Mouse (Mus musculus): ENCODE results near the gene Zpr1. TPM values are rescaled to one million over a fixed set of nuclear protein-coding genes. Genes with fewer than 3 reads are reported as not detected.

Zpr1 gene
- polyA plus RNA-seq, 1 experiment from 2014 or later = 43.3 TPM

- Histone ChIP-seq H3K9ac (ENCODE audit: low read depth, low read length) (no peak overlapping the region), H3K4me2 (ENCODE audit: low read length) (no peak overlapping the region), H3K4me1 (replicated peaks; ENCODE audit: insufficient read depth, low read length) (no peaks in the 10 kb centered on the region), H3K27me3 (ENCODE audit: insufficient read depth, low read length) (no peaks in the 10 kb centered on the region), H3K27ac (no peak overlapping the region), H3K9me3 (replicated peaks; ENCODE audit: low read length) (no peaks in the 10 kb centered on the region), H3K4me3 (replicated peaks; ENCODE audit: low read depth, low read length) (no peak overlapping the region), H3K36me3 (ENCODE audit: insufficient read depth, low read length) (no peaks in the 10 kb centered on the region)
- 86% methylated on average over 10 of the region's 10 CpGs for WGBS
- DNase-seq (ENCODE audit: low spot score) (no peak), ATAC-seq (replicated peaks; ENCODE audit: low FRiP score, low read depth) (no peak)
- TF ChIP-seq CTCF (IDR thresholded peaks at IDR 0.05; ENCODE audit: low read depth) = no peak
These were observed 16.0 kb upstream of the Zpr1 start for GRCm38 (mm10) chr9:46256658-46257385.

GRCm38 (mm10) chr9:46257546-46257945 is 15.3 kb upstream of the Zpr1 start:
- H3K9me3 ChIP-seq (replicated peaks; ENCODE audit: low read length) = no peaks in the 10 kb centered on the region
- H3K36me3 ChIP-seq (ENCODE audit: insufficient read depth, low read length) = no peaks in the 10 kb centered on the region
- ATAC-seq (replicated peaks; ENCODE audit: low FRiP score, low read depth) (no peak), DNase-seq (ENCODE audit: low spot score) (peak; percentile 45)
- H3K27ac ChIP-seq = no peak overlapping the region
- no peak overlapping the region for H3K9ac ChIP-seq (ENCODE audit: low read depth, low read length)
- no peak for TF ChIP-seq CTCF (IDR thresholded peaks at IDR 0.05; ENCODE audit: low read depth)
- H3K4me1 ChIP-seq (replicated peaks; ENCODE audit: insufficient read depth, low read length) = no peaks in the 10 kb centered on the region
- H3K4me3 ChIP-seq (replicated peaks; ENCODE audit: low read depth, low read length) = no peak overlapping the region
- no peaks in the 10 kb centered on the region for H3K27me3 ChIP-seq (ENCODE audit: insufficient read depth, low read length)
- WGBS = 83% methylated on average over 3 of the region's 3 CpGs
- H3K4me2 ChIP-seq (ENCODE audit: low read length) = no peak overlapping the region

- Histone ChIP-seq H3K27me3 (ENCODE audit: insufficient read depth, low read length) (no peaks in the 10 kb centered on the region), H3K27ac (no peak overlapping the region), H3K36me3 (ENCODE audit: insufficient read depth, low read length) (no peaks in the 10 kb centered on the region), H3K9me3 (replicated peaks; ENCODE audit: low read length) (no peaks in the 10 kb centered on the region), H3K4me1 (replicated peaks; ENCODE audit: insufficient read depth, low read length) (no peaks in the 10 kb centered on the region), H3K4me2 (ENCODE audit: low read length) (no peak overlapping the region), H3K4me3 (replicated peaks; ENCODE audit: low read depth, low read length) (no peak overlapping the region), H3K9ac (ENCODE audit: low read depth, low read length) (no peak overlapping the region)
- no peak for DNase-seq (ENCODE audit: low spot score)
- 86% methylated on average over 6 of the region's 6 CpGs for WGBS
- ATAC-seq (replicated peaks; ENCODE audit: low FRiP score, low read depth) = no peak
- TF ChIP-seq CTCF (IDR thresholded peaks at IDR 0.05; ENCODE audit: low read depth) = no peak
These were observed 13.8 kb upstream of the Zpr1 start for GRCm38 (mm10) chr9:46259111-46259510.

- no peak overlapping the region for H3K9ac ChIP-seq (ENCODE audit: low read depth, low read length)
- H3K4me2 ChIP-seq (ENCODE audit: low read length) = no peak overlapping the region
- DNase-seq (ENCODE audit: low spot score) (no peak), ATAC-seq (replicated peaks; ENCODE audit: low FRiP score, low read depth) (no peak)
- no peaks in the 10 kb centered on the region for H3K36me3 ChIP-seq (ENCODE audit: insufficient read depth, low read length)
- H3K9me3 ChIP-seq (replicated peaks; ENCODE audit: low read length) = no peaks in the 10 kb centered on the region
- no peaks in the 10 kb centered on the region for H3K4me1 ChIP-seq (replicated peaks; ENCODE audit: insufficient read depth, low read length)
- H3K27me3 ChIP-seq (ENCODE audit: insufficient read depth, low read length) = no peaks in the 10 kb centered on the region
- WGBS = 82% methylated on average over 7 of the region's 7 CpGs
- H3K4me3 ChIP-seq (replicated peaks; ENCODE audit: low read depth, low read length) = no peak overlapping the region
- no peak overlapping the region for H3K27ac ChIP-seq
- TF ChIP-seq CTCF (IDR thresholded peaks at IDR 0.05; ENCODE audit: low read depth) = no peak
These were observed 11.7 kb upstream of the Zpr1 start for GRCm38 (mm10) chr9:46261131-46261530.

GRCm38 (mm10) chr9:46268343-46268873 is 4.5 kb upstream of the Zpr1 start, which contains the start of gene Apoa5:
TSS of gene Apoa5 (plus strand) at chr9:46268633.
- no peaks in the 10 kb centered on the region for H3K9me3 ChIP-seq (replicated peaks; ENCODE audit: low read length)
- DNase-seq (ENCODE audit: low spot score) (no peak), ATAC-seq (replicated peaks; ENCODE audit: low FRiP score, low read depth) (no peak)
- no peak within 1 kb of the TSS for H3K4me2 ChIP-seq (ENCODE audit: low read length)
- no peak within 1 kb of the TSS for H3K9ac ChIP-seq (ENCODE audit: low read depth, low read length)
- H3K36me3 ChIP-seq (ENCODE audit: insufficient read depth, low read length) = no peaks in the 10 kb centered on the region
- H3K27me3 ChIP-seq (ENCODE audit: insufficient read depth, low read length) = no peaks in the 10 kb centered on the region
- WGBS = 44% methylated on average over 7 of the region's 7 CpGs
- no peak for TF ChIP-seq CTCF (IDR thresholded peaks at IDR 0.05; ENCODE audit: low read depth)
- no peak within 1 kb of the TSS for H3K27ac ChIP-seq
- H3K4me3 ChIP-seq (replicated peaks; ENCODE audit: low read depth, low read length) = no peak within 1 kb of the TSS
- no peaks in the 10 kb centered on the region for H3K4me1 ChIP-seq (replicated peaks; ENCODE audit: insufficient read depth, low read length)

- no peaks in the 10 kb centered on the region for H3K36me3 ChIP-seq (ENCODE audit: insufficient read depth, low read length)
- no peaks in the 10 kb centered on the region for H3K9me3 ChIP-seq (replicated peaks; ENCODE audit: low read length)
- ATAC-seq (replicated peaks; ENCODE audit: low FRiP score, low read depth) (no peak), DNase-seq (ENCODE audit: low spot score) (no peak)
- WGBS = 85% methylated on average over 5 of the region's 5 CpGs
- H3K4me2 ChIP-seq (ENCODE audit: low read length) = no peak overlapping the region
- no peak for TF ChIP-seq CTCF (IDR thresholded peaks at IDR 0.05; ENCODE audit: low read depth)
- no peak overlapping the region for H3K27ac ChIP-seq
- peaks cover 2% of the 10 kb centered on the region; the same call in 1 of the 2 replicates for H3K4me1 ChIP-seq (replicated peaks; ENCODE audit: insufficient read depth, low read length)
- no peaks in the 10 kb centered on the region for H3K27me3 ChIP-seq (ENCODE audit: insufficient read depth, low read length)
- no peak overlapping the region for H3K4me3 ChIP-seq (replicated peaks; ENCODE audit: low read depth, low read length)
- H3K9ac ChIP-seq (ENCODE audit: low read depth, low read length) = no peak overlapping the region
These were observed 3.7 kb upstream of the Zpr1 start for GRCm38 (mm10) chr9:46269125-46269524.

All from kidney, postnatal 0 days (tissue).